Mouse (Mus musculus): Measurements from ENCODE around the gene Angptl6. TPM values are rescaled to one million over a fixed set of nuclear protein-coding genes. Genes with fewer than 3 reads are reported as not detected.

The Angptl6 gene
- total RNA-seq, 2 experiments from 2014 or later: 9.7 to 11.7 TPM

- no peak for DNase-seq (ENCODE audit: low spot score in 2 of 2)
Observed at GRCm38 (mm10) chr9:20887191-20887590, 7.7 kb upstream of the Angptl6 start.

- DNase-seq (ENCODE audit: low spot score in 2 of 2): no peak
Observed at GRCm38 (mm10) chr9:20886563-20886962, 7.0 kb upstream of the Angptl6 start.

- no peak for DNase-seq (ENCODE audit: low spot score in 2 of 2)
Observed at GRCm38 (mm10) chr9:20878710-20879065, 839 bp downstream of the Angptl6 start.

- DNase-seq (ENCODE audit: low spot score in 2 of 2): peak; percentile 99 to 100
Observed at GRCm38 (mm10) chr9:20878041-20878709, 1.4 kb downstream of the Angptl6 start.

GRCm38 (mm10) chr9:20877118-20878040 is 2.1 kb downstream of the Angptl6 start:
- DNase-seq (ENCODE audit: low spot score in 2 of 2): no peak

- DNase-seq (ENCODE audit: low spot score in 2 of 2): no peak
Observed at GRCm38 (mm10) chr9:20876318-20877117, 3.0 kb downstream of the Angptl6 start.

- peak; percentile 39 to 56 for DNase-seq (ENCODE audit: low spot score in 2 of 2)
Observed at GRCm38 (mm10) chr9:20875021-20875790, 4.3 kb downstream of the Angptl6 start.

- DNase-seq (ENCODE audit: low spot score in 2 of 2): no peak
Observed at GRCm38 (mm10) chr9:20873521-20873920, 6.0 kb downstream of the Angptl6 start.

- no peak for DNase-seq (ENCODE audit: low spot score in 2 of 2)
Observed at GRCm38 (mm10) chr9:20872991-20873390, 6.5 kb downstream of the Angptl6 start.

GRCm38 (mm10) chr9:20870211-20871173 is 9.0 kb downstream of the Angptl6 start:
- no peak for DNase-seq (ENCODE audit: low spot score in 2 of 2)

- DNase-seq (ENCODE audit: low spot score in 2 of 2): no peak
Observed at GRCm38 (mm10) chr9:20869246-20869645, 10.3 kb downstream of the Angptl6 start.

GRCm38 (mm10) chr9:20868448-20869001 is 11.0 kb downstream of the Angptl6 start, which contains the start of gene A230050P20Rik:
A230050P20Rik (plus strand) TSS chr9:20868642.
- DNase-seq (ENCODE audit: low spot score in 2 of 2): peak; percentile 75 to 81

- DNase-seq (ENCODE audit: low spot score in 2 of 2): no peak
Observed at GRCm38 (mm10) chr9:20866879-20867278, 12.6 kb downstream of the Angptl6 start.

- DNase-seq (ENCODE audit: low spot score in 2 of 2): no peak
Observed at GRCm38 (mm10) chr9:20862225-20862624, 17.3 kb downstream of the Angptl6 start.

GRCm38 (mm10) chr9:20861821-20862220 is 17.7 kb downstream of the Angptl6 start:
- no peak for DNase-seq (ENCODE audit: low spot score in 2 of 2)

GRCm38 (mm10) chr9:20859926-20860325 is 19.6 kb downstream of the Angptl6 start:
- DNase-seq (ENCODE audit: low spot score in 2 of 2): no peak

- no peak for DNase-seq (ENCODE audit: low spot score in 2 of 2)
Observed at GRCm38 (mm10) chr9:20857131-20857530, 22.4 kb downstream of the Angptl6 start.

- no peak for DNase-seq (ENCODE audit: low spot score in 2 of 2)
Observed at GRCm38 (mm10) chr9:20850179-20850578, 29.3 kb downstream of the Angptl6 start.

- DNase-seq (ENCODE audit: low spot score in 2 of 2): peak; percentile 23 to 36
Observed at GRCm38 (mm10) chr9:20842670-20843069, 36.9 kb downstream of the Angptl6 start.

All from left cerebral cortex, adult 18-20 months (tissue).